Mouse (Mus musculus) CD4-positive helper T cell, adult 2 months (primary cell): ENCODE results near the gene Pkhd1.

Source experiments
- DNase-seq: peaks from one replicate; pipeline ENCODE4 v3.0.0-alpha.2; 2012; ENCODE audit warnings: low read depth, missing footprints, low spot score

Gene Pkhd1

DNA sequence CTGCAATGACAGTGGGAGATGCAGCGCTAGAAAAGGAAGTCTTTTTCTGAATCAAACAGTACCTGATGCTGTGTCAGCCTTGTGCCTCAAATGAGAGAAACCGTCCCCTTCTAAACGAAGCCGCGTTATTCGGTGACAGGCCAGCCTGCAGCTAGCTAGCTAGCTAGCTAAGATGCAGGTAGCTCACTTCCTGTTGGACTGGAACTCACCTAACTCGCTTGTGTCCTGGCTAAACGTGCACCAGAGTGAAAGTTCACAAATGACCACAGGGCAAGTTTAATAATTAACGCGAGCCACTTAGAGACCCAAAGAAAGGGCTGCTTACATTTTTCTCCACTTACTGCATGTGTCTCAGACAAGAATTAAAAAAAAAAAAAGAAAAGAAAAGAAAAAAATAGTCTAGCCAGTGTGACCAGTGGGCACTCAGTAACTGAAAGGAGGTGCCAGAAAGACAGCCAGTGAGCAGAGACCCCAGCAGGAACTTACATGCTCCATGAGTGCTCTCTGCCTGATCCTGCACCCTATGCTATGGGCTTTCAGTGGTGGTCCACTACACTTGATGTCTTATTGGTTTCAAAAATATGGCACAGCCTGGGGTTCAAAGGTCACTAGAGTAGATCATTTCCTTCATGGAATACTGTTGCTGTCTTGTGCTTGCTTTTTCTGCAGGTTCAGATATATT lies at the start of gene Pkhd1:
Pkhd1 (minus strand) TSS at position 216 of the 682 bp plus-strand sequence.
- DNase-seq: no peak

DNA sequence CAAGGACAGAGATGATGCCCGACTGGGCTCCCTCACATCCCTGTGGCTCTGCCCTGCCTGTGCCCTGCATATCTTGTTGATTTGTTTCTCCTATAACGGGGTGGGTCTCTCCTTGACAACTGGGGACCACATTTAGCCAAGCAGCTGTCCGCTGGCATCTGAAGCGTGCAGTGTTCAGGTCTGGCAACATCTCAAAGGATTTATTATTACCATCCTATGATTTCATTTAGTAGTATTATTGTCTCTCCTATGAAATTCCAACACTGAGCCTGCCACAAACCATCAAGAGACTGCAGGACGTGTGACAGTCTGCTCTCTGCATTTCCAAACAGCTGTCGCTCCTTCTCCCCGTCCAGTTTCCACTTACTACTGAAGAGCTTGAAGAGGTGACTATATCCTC lies 49.7 kb upstream of the Pkhd1 start:
- no peak for DNase-seq

DNA sequence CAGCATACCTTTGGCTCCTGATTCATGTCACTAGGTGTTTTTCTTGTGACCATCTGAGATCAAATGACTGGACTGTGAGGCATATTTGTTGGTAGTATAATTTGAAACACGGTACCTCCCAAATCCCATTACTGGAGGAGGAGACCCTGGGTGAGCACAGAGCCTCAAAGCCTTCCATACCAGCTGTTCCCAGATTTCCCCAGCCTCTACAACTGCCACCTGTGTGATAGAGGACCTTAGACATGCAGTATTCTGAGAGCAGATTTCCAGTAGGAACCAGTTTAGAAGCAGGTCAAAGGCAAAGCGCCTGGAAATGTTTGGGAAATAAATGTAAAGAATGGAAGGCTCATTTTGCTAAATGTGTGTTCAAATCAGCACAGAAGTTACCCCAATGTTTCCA lies 48.4 kb upstream of the Pkhd1 start:
- DNase-seq: no peak

DNA sequence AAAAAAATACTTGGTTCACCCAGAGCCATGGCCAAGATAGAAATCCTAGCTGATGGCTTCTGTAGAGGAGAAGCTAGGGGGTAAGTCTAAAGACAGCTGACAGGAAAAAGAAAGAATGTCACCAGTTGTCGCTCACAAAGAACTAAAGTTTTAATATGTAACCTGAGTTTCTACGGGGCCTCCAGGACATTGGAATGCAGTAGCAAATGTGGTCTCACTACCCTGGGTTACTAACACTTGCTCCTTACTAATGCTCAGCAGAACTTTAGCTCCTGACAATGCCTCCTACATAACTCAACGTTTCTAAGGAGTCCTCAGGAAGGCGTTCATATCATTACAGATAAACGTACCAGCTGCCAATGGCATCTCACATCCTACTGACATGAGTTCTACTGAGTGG lies 37.2 kb upstream of the Pkhd1 start:
- no peak for DNase-seq

DNA sequence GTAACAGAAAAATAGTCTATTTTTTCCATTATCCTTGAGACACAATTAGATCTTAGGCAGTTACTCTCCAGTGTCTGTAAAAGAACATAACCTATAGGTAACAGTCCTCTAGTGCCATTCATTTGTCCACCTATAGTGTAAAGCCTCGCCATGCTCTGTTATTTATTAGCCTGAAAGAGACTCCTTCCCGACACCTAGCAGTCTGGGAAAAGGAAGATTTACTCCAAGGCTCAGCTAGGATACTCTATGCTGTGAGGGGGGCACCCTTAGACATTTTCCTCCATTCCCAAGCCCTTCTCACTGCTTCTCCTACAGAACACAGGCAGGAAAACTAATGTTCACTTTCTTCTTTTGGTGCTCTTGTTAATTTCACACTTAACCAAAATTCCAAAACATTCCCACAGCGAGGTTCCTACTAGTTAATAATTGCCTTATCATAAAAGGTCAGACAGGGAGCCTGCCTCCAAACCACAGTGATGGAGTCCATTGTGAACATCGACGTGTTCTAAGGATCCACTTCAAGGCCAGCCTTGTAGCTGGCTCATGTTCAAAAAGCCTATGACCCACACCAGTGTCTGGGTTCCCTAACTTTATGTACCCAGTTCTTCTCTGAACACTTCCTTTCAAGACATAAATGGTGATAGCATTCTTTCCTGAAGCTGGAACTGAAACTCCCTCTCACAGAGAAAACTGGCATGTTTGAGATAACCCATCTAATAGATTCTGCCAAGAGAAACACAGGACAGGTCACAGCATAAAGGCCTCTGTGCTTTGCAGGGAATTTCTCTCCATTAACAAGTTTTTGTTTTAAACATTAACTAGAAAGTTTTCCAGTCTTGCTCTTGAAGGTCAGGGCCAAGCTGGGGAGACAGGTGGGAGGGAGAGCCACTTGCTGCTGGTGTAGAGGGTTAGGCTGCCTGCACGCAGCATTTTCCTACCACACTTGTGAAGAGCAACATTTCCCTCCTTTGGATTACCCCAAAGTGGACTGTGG lies 35.9 kb upstream of the Pkhd1 start:
- no peak for DNase-seq

DNA sequence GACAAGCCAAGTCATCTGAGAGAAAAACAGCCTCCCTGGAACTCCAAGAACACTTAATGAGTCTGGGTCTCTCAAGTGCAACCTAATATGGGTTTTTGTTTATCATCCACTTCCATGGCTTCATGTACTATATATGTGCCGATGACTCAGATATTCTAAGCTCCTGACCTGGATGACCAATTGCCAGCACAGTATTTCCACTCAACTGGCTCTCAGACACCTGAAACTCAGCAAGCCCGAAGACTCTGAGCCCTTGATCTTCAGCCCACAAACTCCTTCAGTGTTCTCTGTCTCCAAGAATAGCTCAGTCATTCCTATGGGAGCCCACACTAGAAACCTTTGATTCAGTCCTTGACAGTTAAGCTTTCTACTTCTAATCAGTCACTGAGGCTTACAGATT lies 17.0 kb upstream of the Pkhd1 start:
- DNase-seq: no peak

DNA sequence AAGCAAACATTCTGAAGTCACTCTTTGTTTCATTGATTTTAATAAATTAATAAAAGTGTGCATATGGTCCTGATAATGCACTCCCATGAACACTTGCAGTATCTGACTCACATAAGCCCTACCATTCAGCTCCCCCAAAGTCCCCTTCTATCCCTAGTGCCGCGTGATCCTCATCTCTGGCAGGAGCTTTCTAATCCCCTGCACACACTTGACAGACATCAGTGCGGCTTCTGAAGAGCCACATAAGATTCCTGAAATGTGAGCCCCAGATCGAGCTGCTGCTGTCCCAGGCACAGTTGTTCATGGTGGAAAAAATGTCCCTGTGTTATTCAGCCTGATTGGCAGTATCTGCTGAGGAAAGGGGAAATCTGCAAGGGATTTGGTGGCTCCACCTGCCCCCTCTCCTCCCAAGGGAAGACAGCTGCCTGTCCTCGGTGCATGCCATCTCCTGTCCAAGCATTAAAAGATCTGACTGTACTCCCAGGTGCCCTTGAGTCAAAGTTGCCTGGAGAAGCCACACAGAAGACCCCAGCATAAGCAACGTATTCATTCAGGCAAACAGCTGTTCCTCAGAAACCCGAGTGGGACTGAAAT lies 15.5 kb upstream of the Pkhd1 start:
- no peak for DNase-seq

DNA sequence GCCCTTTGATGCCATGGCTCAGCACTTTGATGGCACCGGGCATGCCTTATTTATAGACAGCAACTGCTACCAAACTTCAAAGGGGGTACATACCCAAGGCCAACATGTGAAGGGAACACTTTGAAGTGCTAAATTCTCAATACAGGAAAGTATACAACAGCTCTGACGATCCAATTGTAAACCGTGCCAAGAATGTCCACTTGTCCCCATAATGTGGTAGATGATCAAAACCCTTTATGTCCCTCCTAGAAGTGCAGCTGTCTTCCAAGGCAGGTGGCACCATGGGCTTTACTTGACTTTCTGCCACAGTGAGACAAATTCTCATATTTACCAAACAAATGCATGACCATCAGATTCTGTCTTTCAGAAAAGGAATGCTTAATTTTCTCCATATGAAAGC lies 6.7 kb upstream of the Pkhd1 start:
- DNase-seq: no peak

DNA sequence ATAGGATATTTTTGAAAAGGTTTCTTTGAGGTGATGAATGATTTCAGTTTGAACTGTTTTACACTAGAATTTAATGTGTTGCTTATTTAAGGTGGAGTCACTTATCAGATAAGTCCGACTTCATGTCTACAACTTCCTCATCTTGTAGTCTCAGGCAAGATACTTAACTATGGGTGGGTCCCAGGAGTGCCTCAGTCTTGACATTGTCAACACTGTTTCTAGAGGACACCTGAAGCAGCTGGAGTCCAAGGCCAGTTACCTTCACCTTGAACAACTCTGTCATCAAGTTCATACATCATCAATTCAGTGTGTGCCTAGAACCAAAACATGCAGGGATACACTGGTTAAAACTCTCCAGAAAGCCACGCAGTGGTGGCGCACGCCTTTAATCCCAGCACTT lies 5.5 kb upstream of the Pkhd1 start:
- no peak for DNase-seq

DNA sequence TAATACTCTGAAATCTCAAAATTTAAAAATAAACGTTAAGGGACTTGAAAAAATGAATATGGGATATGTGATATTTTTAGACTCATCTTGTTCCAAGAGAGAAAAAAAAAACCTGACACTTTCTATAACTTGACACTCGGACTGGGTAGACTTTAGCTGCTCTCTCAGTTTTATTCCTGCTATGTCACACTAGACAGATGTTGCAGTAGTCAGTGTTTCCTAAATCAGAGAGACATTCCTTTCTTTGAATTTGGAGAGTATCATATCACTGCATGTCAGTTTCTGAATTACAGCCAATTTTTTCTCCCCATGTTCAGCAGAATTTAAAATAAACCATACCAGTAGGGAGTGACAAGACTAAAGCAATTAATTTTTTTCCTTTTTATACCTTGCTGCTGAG lies 2.7 kb upstream of the Pkhd1 start:
- no peak for DNase-seq

DNA sequence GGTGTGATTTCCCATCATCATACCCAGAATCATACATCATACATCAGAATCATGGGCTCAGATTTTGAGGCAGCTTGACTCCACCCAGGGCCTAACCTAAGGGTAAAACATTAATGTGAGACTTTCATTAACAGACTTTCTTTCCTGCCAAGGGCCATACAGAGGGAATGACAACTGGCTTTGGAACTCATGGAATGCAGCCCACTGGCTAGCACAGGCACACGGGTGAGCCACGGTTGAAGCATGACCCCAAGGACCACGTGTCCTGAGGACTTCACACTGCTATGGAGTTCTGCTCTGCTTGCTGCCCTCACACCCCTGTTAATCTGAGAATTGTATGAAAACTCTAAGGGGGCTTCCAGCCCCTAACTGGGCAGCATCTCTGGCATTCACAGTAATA lies 1.5 kb upstream of the Pkhd1 start:
- DNase-seq: no peak

DNA sequence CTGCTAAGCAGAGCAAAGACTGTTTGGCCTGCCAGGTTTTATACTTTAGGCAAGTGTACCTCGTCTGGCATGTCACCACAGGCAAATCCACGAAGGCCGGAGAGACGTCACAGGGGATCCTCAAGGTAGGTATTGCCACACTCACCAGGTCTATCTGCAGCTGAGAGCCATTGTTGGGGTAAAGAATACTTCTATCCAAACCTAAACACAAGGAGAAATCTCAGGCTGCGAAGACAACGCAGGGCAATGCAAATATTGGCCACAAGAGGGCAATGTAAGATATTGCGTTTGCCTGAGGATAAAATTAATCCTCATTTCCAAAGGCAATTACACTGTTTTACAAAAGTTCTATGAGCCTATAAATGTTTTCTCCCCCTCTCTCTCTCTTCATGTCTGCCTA lies 5.2 kb downstream of the Pkhd1 start:
- peak; percentile 11 for DNase-seq

DNA sequence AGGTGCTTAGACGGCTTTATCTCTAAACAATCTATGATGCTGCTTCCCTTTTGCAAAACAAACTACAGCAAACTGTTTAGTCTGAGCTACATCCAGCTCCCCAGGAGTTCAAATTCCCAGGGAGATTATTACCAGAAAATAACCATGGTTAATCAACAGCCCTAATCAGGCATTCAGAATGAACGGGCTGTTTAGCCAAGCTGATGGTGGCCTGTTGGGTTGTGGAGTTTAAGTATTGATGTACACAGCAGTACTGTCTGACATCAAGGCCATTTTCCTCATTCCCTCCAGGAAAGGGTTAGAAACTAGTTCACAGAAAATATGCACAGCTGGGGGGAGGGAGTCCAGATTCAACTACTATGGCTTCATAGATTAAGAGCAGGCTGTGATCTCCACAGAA lies 12.4 kb downstream of the Pkhd1 start:
- DNase-seq: no peak

DNA sequence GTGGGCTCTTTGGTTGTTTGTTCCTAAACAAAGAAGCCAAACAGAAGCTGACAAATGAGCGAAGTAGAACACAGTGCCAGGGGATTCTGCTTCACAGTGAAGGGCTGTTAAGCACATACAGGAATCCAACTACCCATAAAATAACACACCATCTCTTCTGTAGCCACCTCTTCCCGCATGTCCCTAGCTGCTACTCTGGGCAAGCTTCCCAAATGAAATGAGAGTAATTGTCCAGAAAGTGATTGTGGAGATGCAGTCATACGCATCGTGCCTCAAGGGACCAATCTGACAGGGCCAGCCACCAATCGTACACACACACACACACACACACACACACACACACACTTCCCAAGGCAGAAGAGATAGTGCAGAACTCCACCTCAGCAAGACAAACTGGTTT lies 27.4 kb downstream of the Pkhd1 start:
- no peak for DNase-seq

DNA sequence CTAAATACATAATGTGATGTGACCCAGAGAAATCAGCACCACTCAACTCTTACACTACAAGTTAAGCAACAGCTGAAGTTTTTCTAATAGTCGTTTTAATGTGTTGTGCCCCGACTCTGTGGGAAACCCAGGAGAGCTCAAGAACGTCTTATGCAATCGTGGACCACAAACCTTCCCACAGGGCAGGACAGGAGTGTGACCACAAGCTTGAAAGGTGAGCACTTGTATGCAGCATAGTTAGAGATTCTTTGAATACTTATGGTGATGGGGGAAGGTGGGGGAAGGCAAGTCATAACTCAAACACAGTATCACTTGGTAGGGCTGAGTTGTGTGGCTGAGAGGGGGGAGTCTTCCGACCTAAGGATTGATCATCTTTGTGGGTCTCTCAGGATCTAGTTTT lies 46.4 kb downstream of the Pkhd1 start:
- no peak for DNase-seq

DNA sequence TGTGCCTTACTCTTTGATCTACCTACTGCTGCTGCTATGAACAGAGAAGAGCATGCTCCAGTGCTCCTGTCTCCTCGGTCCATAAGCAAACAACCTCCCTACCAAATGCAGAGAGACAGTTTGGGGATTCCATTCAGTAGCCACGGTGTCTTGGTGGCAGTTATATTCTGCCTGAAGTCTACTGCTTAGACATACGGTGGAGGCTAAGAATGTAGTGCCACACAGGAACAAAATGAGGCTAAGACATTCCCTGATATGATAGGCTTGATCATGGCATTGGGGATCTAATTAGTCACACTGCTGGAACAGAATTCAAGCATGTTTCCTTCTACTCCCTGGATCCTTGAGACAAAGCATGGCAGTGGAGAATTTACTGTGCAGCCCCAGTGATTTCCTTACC lies 48.4 kb downstream of the Pkhd1 start:
- DNase-seq: no peak

DNA sequence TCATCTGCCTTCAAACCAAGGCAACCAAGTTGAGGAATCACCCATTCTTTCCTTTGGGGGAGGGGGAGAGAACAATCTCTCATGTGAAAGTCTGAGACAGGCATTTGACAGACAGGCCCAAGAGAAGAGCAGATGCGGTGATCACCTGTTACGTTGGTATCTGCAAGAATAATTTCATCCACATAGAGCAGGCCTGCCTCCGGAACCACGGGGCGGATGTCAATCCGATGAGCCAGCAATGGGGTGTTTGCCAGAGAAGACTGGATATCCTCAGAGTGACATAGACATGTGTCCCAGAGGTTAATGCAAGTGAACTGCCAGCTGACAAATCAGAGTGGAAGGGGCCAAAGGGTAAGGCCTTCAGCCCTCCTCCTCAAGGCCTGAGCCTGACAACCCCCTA lies 59.4 kb downstream of the Pkhd1 start:
- DNase-seq: no peak

DNA sequence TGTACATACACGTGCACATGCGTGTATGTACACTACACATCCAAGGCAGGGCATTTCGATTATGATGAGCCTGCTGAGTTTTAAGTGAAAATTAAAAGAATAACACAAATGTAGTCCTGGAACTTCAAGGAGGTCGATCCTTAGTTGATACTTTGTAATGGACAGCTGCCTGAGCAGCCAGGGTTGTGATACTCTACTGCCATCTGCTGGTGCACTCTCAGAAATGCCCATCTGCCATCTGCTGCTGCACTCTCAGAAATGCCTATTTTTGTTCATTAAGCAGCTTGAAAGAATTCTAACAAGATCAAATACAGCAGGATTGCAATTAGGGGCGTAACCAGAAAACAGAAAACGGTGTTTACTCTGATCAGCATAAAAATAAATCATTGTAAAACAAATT lies 63.5 kb downstream of the Pkhd1 start:
- peak; percentile 8 for DNase-seq

DNA sequence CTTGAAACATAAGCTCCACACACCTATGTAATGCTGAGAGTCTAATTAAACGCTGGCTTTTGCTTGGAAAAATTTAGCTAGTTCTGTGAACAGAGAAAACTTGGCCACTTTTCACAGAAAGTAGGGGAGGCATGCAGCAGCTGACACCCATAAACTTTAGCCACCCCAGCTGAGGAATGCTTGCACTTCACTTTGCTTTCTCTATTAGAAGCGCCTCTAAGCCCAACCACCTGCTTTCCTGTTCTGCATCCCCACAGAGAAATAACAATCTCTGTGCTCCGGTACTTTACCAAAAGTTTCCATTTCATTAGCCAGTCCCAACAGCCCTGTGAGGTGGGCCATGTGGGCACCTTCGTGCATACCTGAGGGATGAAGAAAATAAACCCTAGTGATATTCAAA lies 66.5 kb downstream of the Pkhd1 start:
- no peak for DNase-seq

DNA sequence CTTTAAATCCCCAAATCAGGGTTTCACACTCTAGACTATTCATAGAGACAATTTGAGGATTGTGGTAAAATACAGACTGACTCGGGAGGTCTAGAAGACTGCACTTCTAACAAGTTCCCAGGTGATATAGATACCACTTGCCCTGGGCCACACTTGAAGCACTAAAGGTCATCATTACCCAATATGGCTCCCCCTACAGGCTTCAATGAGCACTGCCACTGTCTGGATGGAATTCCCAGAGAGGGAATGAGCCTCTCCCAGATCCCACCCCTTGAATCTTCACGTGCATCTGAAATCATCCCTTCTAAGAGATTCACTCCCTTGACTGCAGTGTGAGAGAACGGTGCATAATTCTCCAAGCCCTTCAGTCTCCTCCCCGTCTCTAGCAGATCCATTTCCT lies 73.3 kb downstream of the Pkhd1 start:
- DNase-seq: no peak

DNA sequence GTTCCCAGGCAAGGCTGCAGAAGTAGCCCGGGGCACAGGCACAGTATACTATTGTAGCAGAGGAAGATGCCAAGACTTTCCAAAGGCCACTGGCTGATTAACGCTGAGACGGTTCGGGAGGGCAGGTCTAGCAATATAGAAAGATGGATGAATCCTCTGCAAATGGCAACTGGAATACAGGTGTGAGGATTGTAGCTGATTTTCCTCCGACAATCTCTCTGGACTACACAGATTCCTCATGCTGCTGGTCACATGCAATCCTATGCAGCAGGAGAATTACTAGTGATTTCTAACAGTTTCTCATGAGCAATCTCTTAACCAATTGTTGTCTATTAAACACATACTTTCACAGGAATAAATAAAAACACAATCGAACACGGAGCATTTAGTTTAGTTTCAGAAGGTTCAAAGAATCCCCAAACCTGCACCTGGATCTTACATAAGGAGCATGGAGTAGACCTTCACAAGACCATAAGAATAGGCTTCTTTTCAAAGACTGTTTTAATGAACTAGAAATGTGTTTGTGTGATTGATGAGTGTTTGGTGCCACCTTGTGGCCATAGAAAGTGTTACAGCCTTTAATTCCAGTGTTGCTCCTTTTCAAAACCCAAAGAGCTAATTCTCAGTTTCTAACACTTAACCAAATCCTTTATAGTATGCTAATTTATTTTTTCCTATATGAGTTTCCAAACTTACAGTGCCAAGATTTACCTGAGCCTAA lies 104.3 kb downstream of the Pkhd1 start:
- peak; percentile 14 for DNase-seq

DNA sequence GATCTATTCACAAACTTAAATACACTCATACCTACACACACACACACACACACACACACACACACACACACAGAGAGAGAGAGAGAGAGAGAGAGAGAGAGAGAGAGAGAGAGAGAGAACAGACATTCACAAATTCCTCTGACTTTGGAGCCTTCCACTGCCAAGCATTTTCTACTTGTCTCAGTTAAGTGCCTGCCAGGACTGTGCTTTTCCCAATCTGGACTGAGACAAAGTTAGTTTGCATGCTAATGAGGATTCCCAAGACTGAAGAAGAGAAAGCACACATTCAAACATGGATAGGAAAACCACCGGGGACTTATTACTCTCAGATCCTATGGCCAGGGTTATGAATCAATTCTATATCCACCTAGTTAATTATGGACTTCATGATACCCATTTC lies 118.9 kb downstream of the Pkhd1 start:
- no peak for DNase-seq
